Mouse (Mus musculus): Measurements from ENCODE around the gene Trabd. TPM values are rescaled to one million over a fixed set of nuclear protein-coding genes. Genes with fewer than 3 reads are reported as not detected.

Gene Trabd
- 52.0 to 60.0 TPM (median 55.2 TPM) in 4 replicates for total RNA-seq (2023; ENCODE audit: inconsistent age)

DNA sequence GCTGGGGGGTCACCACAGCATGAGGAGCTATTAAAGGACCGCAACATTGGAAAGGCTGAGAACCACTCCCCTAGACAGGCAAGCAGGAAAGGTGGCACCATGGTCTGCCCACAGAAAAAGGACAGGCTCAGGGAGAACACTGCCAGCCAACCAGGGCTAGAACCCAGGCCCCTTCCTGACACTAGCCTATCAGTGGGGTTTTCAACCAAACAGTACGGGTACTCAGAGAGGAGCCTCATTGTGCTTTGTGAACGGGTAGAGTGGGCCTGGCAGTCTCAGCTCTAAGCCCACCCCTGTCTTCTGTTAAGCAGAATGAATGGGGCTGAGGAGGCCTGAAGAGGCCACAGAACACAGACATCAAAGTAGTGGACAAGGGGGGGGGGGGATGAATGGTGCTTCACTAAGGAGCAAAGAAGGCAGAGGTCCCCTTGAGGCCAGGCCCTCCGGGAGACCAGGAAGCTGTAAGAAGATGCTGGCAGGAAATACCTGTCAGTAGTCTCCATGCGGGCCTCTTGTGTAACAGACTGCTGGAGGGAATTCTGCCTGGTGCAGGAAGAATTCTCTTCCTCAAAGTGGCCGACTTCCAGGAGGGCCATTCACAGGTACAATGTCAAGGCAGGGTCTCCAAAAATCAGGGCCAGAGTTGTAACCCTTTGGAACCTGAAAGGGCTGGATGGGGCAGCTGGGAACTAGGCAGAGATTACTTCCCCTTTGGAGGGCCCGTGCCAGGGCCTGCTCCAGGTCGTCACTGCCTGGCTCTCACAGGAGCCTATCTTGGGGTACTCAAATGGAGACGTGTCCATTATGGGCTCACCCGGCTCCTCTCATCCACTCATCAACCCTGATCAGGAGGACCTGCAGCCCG, at the start of gene Trabd:
Gene Trabd, plus strand, starts transcription at position 512 of the 865 bp plus-strand sequence.

DNA sequence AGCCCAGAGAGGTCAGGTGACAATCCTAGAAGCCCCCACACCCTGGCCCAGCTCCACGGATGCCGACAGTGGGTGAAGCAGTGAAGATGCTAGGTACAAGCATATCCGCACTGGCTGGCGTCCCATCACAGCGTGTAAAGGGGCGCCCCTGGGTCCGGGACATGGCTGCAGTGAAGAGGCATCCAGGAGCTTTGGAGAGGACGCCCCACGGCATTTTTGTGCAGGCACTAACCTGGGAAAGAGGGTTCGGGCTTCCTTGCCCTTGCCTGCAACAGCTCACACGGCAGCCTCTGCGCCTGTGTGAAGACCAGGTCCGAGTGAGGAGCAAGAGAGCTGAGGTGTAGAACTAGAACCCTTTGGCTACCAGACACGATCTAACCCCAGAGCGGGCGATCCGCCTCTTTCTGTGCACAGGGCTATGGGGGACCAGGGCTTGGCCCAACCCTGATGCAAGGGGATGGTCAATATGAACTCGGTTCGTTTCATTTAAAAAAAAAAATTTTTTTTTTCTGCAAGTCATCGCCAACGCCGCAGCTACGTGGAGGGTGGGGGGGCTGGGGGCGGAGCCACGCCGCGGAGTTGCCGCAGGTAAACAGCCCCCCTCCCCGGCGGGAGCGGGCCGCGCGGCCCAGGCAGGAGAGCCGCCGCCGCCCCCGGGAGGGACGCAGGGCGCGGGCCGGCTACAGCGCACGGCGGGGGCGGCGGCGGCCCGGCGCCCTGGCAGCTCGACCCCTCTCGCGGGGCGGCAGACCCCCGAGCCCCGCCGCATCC, 15.6 kb upstream of the Trabd start, which contains the start of gene Panx2:
Gene Panx2, plus strand, starts transcription at position 574 of the 771 bp plus-strand sequence.

DNA sequence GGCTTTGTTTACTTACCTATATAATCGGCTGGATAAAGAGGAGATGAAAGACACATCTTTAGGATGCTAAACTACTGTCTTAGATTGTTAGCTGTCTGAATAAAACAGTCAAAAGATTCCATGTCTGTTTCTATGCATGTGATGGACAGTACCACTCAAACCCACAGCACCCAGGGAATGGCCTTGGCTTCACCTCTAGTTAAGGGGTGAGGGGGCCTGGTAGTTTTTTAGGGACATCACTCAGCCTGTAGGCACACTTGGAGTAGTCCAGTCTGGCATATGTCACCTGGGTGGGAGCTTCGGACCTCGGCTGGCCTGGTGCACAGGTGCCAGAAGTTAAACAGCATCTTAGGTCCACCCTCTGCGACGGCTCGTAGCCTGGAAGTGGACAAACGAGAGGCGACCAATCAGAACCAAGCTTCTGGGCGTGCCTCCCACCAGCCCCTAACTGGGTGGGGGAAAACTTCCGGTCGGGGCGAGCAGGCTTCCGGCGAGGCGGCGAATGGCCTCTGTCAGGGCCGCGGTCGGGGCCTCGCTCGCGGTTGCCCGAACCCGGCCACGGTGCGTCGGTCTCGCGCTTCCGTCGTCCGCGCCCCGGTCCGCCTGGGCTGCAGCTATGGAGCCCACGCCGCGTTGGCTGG, 13.8 kb downstream of the Trabd start, which contains the start of gene Selenoo:
Gene Selenoo, plus strand, starts transcription at position 478 of the 641 bp plus-strand sequence.

DNA sequence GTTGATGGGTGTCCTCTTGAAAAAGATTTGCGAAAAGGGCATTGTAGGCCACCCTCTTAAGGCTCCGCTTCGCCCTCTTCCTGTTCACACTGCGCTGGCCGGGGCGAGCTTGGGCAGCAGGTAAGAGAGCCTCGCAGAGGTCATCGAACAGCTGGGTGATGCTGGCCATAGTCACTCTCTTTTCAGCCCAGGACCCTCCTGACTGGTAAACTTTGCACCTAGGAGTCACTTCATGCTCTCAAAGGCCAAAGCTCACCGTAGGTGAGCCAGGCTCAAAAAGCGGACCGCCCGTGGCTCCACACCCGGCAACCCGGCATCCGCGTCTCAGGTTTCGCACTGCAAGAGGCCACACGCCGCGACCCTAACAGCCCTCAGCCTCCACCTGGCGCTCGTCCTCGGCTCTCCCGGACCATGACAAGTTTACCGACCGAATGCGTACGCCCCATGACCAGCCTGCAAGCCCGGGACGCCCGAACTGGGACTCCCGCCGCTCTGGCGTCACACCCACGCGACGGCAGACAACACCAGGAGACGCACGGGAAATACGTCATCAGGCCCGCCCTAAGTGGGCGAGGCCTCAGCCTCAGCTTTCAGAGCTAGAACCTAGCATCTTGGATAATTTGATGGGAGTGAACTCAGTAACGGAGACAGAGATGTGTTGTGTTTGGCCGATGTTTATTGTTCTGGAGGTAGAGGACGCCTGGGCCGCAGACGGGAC, 47.9 kb downstream of the Trabd start, which contains the start of gene Tubgcp6:
Gene Tubgcp6, minus strand, starts transcription at position 464 of the 718 bp plus-strand sequence.

DNA sequence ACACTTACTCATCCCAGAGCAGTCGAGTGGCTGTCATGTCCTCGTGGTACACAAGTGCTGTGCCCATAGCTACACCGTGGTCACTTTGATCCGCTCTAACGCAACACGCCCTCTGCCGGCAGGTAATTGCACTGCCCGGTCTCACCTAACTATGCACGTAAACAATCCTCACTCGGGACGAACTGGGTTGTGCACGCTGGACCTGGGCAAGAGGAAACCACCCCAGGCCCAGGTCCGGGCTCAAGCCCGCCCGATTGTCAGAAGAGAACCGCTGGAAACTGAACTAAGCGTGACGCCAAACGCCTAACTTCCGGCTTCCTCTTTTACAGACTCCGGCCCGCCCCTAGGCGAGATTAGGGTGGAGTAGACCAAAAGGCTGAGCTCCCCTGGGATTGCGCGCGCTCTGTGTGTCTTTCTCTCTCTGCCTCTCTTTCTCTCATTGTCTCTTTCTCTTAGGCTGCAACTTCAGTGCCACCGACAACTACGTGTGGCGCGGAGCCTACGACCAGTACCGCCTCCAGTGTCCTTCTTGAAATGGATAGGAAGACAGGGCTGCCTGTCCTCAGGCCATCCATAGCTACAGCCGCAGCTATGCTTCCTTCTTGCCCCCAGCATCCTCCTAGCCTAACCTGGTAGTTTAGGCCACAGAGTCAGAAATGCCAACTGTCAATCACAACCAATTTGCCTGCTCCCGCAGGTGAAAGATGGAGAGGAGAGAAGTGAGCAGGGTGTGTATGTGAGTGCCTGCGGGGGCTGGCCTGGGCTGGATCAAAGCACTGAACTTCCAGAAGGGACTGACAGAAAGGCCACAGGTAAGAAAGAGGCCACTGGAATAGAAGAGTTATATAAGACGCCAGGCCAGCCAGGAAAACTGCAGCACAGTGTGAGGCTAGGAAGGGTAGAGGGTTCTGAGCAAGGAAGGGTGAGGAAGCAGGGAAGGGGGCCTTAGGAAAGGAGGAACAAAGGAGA, 53.7 kb downstream of the Trabd start, which contains the start of gene Hdac10:
Gene Hdac10, minus strand, starts transcription at position 319 of the 969 bp plus-strand sequence.

Other genes starting within 250 kb of the Trabd start
- 99.0 to 122 TPM (median 117 TPM) in 4 replicates for gene Pim3, start 212.9 kb upstream of the Trabd start, total RNA-seq (2023; ENCODE audit: inconsistent age)
- not detected in 4 replicates for gene Ttll8, start 120.7 kb upstream of the Trabd start, total RNA-seq (2023; ENCODE audit: inconsistent age)
- not detected in 4 replicates for gene Mlc1, start 96.1 kb upstream of the Trabd start, total RNA-seq (2023; ENCODE audit: inconsistent age)
- gene Mov10l1, start 92.2 kb upstream of the Trabd start, total RNA-seq (2023; ENCODE audit: inconsistent age), result not detected in 4 replicates
- gene Panx2, start 15.4 kb upstream of the Trabd start, total RNA-seq (2023; ENCODE audit: inconsistent age), result not detected in 4 replicates
- 25.5 to 30.5 TPM (median 26.4 TPM) in 4 replicates for gene Selenoo, start 14.0 kb downstream of the Trabd start, total RNA-seq (2023; ENCODE audit: inconsistent age)
- gene Tubgcp6, start 48.0 kb downstream of the Trabd start, total RNA-seq (2023; ENCODE audit: inconsistent age), result 49.7 to 54.4 TPM (median 51.7 TPM) in 4 replicates
- 92.4 to 97.6 TPM (median 94.4 TPM) in 4 replicates for gene Hdac10, start 53.6 kb downstream of the Trabd start, total RNA-seq (2023; ENCODE audit: inconsistent age)
- gene Mapk12, start 65.6 kb downstream of the Trabd start, total RNA-seq (2023; ENCODE audit: inconsistent age), result 8.8 to 11.9 TPM (median 10.5 TPM) in 4 replicates
- 73.7 to 80.8 TPM (median 77.0 TPM) in 4 replicates for gene Mapk11, start 74.5 kb downstream of the Trabd start, total RNA-seq (2023; ENCODE audit: inconsistent age)
- gene Plxnb2, start 105.7 kb downstream of the Trabd start, total RNA-seq (2023; ENCODE audit: inconsistent age), result 7.2 to 13.8 TPM (median 10.2 TPM) in 4 replicates
- gene Dennd6b, start 121.4 kb downstream of the Trabd start, total RNA-seq (2023; ENCODE audit: inconsistent age), result 26.4 to 33.2 TPM (median 31.3 TPM) in 4 replicates
- gene Ppp6r2, start 136.4 kb downstream of the Trabd start, total RNA-seq (2023; ENCODE audit: inconsistent age), result 57.9 to 61.0 TPM (median 59.6 TPM) in 4 replicates
- gene Sbf1, start 240.2 kb downstream of the Trabd start, total RNA-seq (2023; ENCODE audit: inconsistent age), result 231 to 274 TPM (median 254 TPM) in 4 replicates
- gene Adm2, start 247.6 kb downstream of the Trabd start, total RNA-seq (2023; ENCODE audit: inconsistent age), result not detected in 4 replicates

Data from B cell, adult (primary cell).